Mouse (Mus musculus) thymus, postnatal 4 days (tissue): ENCODE results near the gene E330017A01Rik.
A peak's percentile ranks its signal among the peaks of the same experiment; 100 is the strongest.

ENCODE experiments used
- DNase-seq: peaks from one replicate; pipeline ENCODE4 v3.0.0; 2021

E330017A01Rik gene

GRCm38 (mm10) chr16:58662287-58662791 is 23.8 kb upstream of the E330017A01Rik start:
- DNase-seq = no peak

GRCm38 (mm10) chr16:58661826-58662225 is 23.3 kb upstream of the E330017A01Rik start:
- no peak for DNase-seq

GRCm38 (mm10) chr16:58658668-58659067 is 20.1 kb upstream of the E330017A01Rik start:
- no peak for DNase-seq

GRCm38 (mm10) chr16:58656526-58656925 is 18.0 kb upstream of the E330017A01Rik start:
- DNase-seq = no peak

GRCm38 (mm10) chr16:58655751-58656150 is 17.2 kb upstream of the E330017A01Rik start:
- DNase-seq = no peak

GRCm38 (mm10) chr16:58649979-58650378 is 11.4 kb upstream of the E330017A01Rik start:
- no peak for DNase-seq

GRCm38 (mm10) chr16:58638016-58638415 is 523 bp downstream of the E330017A01Rik start:
- DNase-seq = no peak

- DNase-seq = no peak
Measured at GRCm38 (mm10) chr16:58637448-58637847, 1.1 kb downstream of the E330017A01Rik start.

- no peak for DNase-seq
Measured at GRCm38 (mm10) chr16:58635866-58636265, 2.7 kb downstream of the E330017A01Rik start.

GRCm38 (mm10) chr16:58629736-58630135 is 8.8 kb downstream of the E330017A01Rik start:
- no peak for DNase-seq

- DNase-seq = no peak
Measured at GRCm38 (mm10) chr16:58628968-58629367, 9.6 kb downstream of the E330017A01Rik start.

- no peak for DNase-seq
Measured at GRCm38 (mm10) chr16:58628336-58628680, 10.2 kb downstream of the E330017A01Rik start.

GRCm38 (mm10) chr16:58627597-58628335 is 10.8 kb downstream of the E330017A01Rik start:
- no peak for DNase-seq

GRCm38 (mm10) chr16:58623944-58624343 is 14.6 kb downstream of the E330017A01Rik start:
- DNase-seq = peak; percentile 11

- no peak for DNase-seq
Measured at GRCm38 (mm10) chr16:58623114-58623513, 15.4 kb downstream of the E330017A01Rik start.

- no peak for DNase-seq
Measured at GRCm38 (mm10) chr16:58622377-58622776, 16.2 kb downstream of the E330017A01Rik start.

GRCm38 (mm10) chr16:58617346-58617745 is 21.2 kb downstream of the E330017A01Rik start:
- DNase-seq = no peak

GRCm38 (mm10) chr16:58616878-58617277 is 21.7 kb downstream of the E330017A01Rik start, which contains the start of gene Gm813:
Gene Gm813, minus strand, starts transcription at chr16:58616978.
- DNase-seq = no peak

GRCm38 (mm10) chr16:58612969-58613368 is 25.6 kb downstream of the E330017A01Rik start:
- no peak for DNase-seq

- no peak for DNase-seq
Measured at GRCm38 (mm10) chr16:58607101-58607500, 31.4 kb downstream of the E330017A01Rik start.

- no peak for DNase-seq
Measured at GRCm38 (mm10) chr16:58604680-58605079, 33.9 kb downstream of the E330017A01Rik start.

- no peak for DNase-seq
Measured at GRCm38 (mm10) chr16:58603831-58604230, 34.7 kb downstream of the E330017A01Rik start.

GRCm38 (mm10) chr16:58600846-58601245 is 37.7 kb downstream of the E330017A01Rik start:
- no peak for DNase-seq

- DNase-seq = no peak
Measured at GRCm38 (mm10) chr16:58591299-58591698, 47.2 kb downstream of the E330017A01Rik start.

- DNase-seq = no peak
Measured at GRCm38 (mm10) chr16:58589444-58589843, 49.1 kb downstream of the E330017A01Rik start.
